Mouse (Mus musculus) testis, adult 2 months (tissue): ENCODE results near the gene Pctp.

Experiments used
- CTCF ChIP-seq: fragments of 200-500 bp; IDR thresholded peaks from 2 replicates; pipeline ENCODE4 v1.5.1; 2012; ENCODE audit warnings: low read depth, mild to moderate bottlenecking, inconsistent platforms, low read length, moderate library complexity; ENCODE audit not compliant: control insufficient read depth, insufficient read depth, insufficient replicate concordance
- POLR2A ChIP-seq: fragments of 200-500 bp; IDR thresholded peaks from 2 replicates; pipeline ENCODE4 v1.6.1; 2012; ENCODE audit warnings: low read depth, mild to moderate bottlenecking, inconsistent platforms, low read length, moderate library complexity; ENCODE audit not compliant: control insufficient read depth

- TF ChIP-seq POLR2A (no peak), CTCF (no peak)
Observed at GRCm38 (mm10) chr11:89937241-89937640, 65.5 kb downstream of the Pctp start.
